Mouse (Mus musculus) MN1 (cell line): Measurements from ENCODE around the gene Rag1.
A peak's percentile ranks its signal among the peaks of the same experiment; 100 is the strongest.

Source experiments
- DNase-seq: peaks from one replicate; pipeline ENCODE4 v3.0.0-alpha.2; 2016; ENCODE audit warnings: low spot score

Rag1 gene

GRCm38 (mm10) chr2:101649114-101649671 is at the start of gene Rag1, which contains the start of gene B230118H07Rik:
Gene Rag1, minus strand, starts transcription at chr2:101649501.
Gene B230118H07Rik, minus strand, starts transcription at chr2:101649532.
- no peak for DNase-seq

DNA sequence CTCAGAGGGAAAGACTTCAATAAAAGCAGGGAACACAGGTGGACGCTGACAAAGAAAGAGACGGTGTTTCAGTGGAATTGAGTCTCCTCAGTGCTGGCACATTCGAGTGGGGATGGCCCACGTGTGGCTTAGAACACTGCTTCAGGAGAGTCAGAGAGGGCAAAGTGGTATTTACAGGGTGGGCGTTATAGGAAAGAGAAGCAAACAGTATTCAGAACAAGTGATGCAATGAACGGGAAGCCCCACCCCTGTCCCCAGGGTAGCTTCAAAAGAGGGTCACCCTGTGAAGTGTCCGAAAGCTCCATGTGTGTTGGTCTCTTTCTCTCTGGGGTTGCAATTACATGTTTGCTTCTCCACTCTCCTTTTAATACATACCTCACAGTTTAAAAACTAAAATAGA is 46.3 kb upstream of the Rag1 start:
- no peak for DNase-seq

DNA sequence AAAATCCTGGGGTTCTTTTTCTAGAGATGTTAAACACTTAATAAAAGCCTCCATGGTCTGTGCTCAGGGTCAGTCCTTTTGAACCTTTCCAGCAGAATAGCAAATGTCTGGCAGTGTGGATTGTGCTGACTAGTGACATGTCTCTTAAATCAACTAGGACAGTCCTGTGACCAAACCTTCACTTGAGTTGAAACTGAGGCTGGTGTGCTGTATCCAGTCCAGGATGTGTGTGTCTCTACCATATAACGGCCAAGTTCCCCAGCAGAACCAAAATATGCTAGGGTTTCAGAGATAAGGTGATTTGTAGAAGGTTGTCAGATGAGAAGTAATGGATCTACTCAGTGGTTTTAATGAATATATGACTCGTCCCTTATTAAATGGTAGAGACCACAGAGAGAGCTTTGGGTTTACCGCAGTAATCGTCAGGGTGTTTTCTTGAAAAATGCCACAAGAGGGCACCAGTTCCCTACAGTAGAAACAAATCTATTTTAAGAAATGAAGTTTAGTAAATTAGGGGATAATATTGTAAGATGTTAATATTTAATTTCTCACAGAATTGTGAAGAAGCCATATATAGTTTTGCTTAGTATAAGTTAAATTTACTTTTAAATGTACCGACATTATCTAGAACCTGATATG is 44.4 kb upstream of the Rag1 start:
- peak; percentile 47 for DNase-seq

GRCm38 (mm10) chr2:101693043-101693442 is 43.7 kb upstream of the Rag1 start:
- no peak for DNase-seq

GRCm38 (mm10) chr2:101690252-101690827 is 41.0 kb upstream of the Rag1 start:
- DNase-seq: no peak

GRCm38 (mm10) chr2:101688011-101688410 is 38.7 kb upstream of the Rag1 start:
- DNase-seq: no peak

DNA sequence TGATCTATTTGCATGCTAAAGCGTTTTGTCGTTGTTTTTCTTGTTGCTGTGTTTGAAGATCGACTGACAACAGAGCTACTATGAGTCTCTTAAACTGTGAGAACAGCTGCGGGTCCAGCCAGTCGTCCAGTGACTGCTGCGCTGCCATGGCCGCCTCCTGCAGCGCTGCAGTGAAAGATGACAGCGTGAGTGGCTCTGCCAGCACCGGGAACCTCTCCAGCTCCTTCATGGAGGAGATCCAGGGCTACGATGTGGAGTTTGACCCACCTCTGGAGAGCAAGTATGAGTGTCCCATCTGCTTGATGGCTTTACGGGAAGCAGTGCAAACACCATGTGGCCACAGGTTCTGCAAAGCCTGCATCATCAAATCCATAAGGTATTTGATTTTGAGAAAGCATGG is 35.1 kb upstream of the Rag1 start:
- DNase-seq: no peak

GRCm38 (mm10) chr2:101679164-101679784 is 30.0 kb upstream of the Rag1 start:
- DNase-seq: peak; percentile 14

- DNase-seq: peak; percentile 84
These were observed 29.1 kb upstream of the Rag1 start, which contains the start of gene Traf6 for GRCm38 (mm10) chr2:101678236-101679021. Gene Traf6, plus strand, starts transcription at chr2:101678429.

DNA sequence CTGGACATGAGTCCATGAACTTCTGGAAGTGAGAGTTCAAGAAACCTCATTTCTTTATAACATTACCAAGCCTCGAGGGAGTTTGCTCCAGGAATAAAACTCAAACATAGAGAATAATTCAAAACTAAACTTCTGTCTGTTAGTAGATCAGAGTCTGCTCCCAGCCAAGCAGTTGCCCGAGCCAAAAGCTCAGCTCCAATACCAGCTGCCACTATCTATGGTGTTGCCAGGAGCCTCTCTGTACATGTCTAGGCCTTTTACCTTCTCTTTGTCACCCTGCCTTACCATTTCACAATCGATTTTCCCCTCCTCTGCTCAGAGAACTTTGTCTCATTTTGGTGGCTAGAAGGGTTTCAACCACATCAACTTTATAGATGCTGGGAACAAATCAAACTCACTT is 24.2 kb upstream of the Rag1 start:
- no peak for DNase-seq

- DNase-seq: no peak
These were observed 19.4 kb upstream of the Rag1 start for GRCm38 (mm10) chr2:101668751-101669150.

DNA sequence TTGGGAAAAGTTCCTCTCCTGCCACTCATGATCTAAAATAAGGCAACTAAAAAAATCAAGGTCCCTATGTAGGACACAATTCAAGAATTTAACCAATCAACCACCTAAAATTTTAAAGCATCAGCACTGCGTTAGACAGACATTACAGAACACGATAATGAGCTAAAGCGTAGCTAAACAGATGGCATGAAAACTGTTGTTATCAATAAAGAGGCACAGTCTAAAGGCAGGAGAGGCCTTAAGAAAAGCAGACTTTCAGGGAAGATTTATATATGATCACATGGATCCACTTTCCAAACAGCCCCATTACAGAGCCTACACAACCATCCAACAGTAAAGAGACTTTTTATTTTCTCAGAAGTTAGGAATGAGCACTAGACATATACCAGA is 16.4 kb upstream of the Rag1 start:
- no peak for DNase-seq

DNA sequence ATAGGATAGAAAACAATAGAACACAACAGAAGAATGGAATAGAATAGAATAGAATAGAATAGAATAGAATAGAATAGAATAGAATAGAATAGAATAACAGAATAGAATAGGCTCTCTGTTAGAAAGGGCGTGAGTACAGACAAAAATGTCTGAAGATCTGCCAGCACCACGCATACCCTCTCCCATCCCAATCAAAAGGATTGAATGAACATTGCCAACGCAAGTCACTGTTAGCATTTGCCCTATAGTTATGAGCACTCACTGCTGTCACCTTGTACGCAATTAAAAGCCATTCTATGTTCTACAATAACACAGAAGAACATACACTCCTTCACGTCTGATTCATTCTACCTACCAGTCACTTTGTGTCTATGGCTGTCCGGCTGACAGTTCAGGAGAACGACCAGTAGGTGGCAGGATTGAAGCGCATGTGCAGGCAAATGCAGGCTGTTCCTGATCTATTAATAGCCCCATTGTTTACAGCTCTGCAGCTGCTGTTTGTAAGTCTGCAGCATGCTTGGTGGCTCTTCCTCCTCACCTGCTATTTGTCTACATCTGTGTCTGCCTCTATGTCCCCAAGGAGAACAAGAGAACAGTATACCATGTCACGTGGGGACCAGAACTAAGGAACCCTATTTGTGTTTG is 15.9 kb upstream of the Rag1 start:
- DNase-seq: peak; percentile 72

GRCm38 (mm10) chr2:101660536-101660935 is 11.2 kb upstream of the Rag1 start:
- no peak for DNase-seq

GRCm38 (mm10) chr2:101652921-101653597 is 3.8 kb upstream of the Rag1 start:
- DNase-seq: peak; percentile 77

DNA sequence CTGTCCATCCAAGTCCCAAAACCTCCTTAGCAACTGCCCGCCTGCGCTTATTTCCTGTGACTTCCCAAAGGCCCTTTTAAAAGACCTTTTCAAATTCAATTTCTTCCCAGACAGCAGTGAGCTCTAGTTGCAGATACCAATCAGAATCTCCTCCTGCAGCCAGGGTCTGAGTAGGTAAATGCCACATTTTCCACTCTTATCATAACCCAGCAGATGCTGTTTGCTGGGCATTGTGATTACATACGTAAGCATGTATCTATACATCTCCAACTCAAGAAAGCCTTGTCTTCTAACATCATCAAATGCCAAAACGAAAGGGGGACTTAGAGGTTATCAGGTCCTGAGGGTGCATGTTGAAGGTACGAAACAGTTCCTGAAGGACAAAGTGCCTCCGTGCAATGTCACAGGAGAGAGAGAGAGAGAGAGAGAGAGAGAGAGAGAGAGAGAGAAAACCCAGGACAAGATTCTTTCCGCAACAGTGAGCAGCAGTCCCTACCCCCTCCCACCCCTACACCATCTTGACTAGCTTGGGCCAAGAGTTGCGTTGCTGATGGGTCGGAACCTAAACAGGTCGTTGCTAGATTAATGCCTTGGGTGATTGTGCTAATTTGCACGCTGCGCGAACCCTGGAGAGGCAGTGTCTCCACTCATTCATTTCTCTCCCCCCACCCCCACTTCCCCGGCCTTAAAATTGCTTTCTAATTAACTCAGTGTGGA is 3.1 kb upstream of the Rag1 start:
- no peak for DNase-seq

DNA sequence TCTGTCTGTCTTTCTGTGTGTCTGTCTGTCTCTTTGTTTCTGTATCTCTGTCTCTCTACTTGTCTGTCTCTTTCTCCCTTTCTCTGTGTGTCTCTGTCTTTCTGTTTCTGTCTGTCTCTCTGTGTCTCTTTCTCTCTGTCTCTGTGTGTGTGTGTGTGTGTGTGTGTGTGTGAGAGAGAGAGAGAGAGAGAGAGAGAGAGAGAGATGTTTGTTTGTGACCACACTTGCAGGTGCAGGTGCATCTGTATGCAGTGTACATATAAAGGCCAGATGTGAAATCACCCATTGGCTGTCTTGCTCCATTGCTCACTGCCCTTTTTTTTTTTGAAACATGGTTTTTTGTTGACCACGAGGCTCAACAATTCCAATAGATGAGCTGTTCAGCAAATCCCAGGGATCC is 1.1 kb upstream of the Rag1 start:
- no peak for DNase-seq

GRCm38 (mm10) chr2:101648361-101648760 is 940 bp downstream of the Rag1 start:
- DNase-seq: no peak

- DNase-seq: no peak
These were observed 3.5 kb downstream of the Rag1 start for GRCm38 (mm10) chr2:101645841-101646240.

DNA sequence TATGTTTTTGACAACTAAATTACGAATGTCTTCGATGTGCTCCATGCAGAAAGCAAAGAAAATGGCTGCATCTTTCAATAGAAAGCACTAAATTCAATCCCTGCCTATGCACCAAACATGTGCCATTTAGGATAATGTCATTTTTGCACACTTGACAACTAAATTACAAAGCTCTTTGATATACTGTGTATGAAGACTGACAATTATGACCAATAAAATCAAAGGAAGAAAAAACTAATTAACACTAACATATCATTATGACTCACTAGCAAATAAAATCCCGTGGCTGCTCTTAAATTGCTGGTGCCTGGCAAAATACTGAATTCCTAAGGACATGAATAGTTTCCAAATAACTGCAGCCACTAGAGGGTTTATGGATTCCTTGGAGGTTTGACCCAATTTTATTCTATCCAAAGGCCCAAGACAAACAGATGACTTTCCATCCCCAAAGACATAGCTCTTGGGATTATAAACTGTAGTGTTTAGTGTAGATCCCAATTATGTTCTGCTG is 9.4 kb downstream of the Rag1 start:
- no peak for DNase-seq
